Mouse (Mus musculus) hindbrain, embryonic 15.5 days (tissue): ENCODE data around the gene Patl2. TPM values are rescaled to one million over a fixed set of nuclear protein-coding genes. Genes with fewer than 3 reads are reported as not detected.

Source experiments
- ATAC-seq: fragments of 200-750 bp; cut with Nextera tagmentation; 2 replicates; pipeline ENCODE4 v1.8.0; 2017; ENCODE audit warnings: low read depth, moderate number of reproducible peaks, moderate TSS enrichment; ENCODE audit not compliant: low FRiP score
- H3K27ac ChIP-seq: fragments of 300-500 bp; sonication (generic); replicated peaks from 2 replicates; pipeline ENCODE4 v1.5.1; 2015; ENCODE audit warnings: mild to moderate bottlenecking, inconsistent platforms
- H3K27me3 ChIP-seq: fragments of 300-500 bp; sonication (generic); 2 replicates; pipeline ENCODE4 v1.6.1; 2015; ENCODE audit warnings: control low read depth, inconsistent platforms
- H3K36me3 ChIP-seq: fragments of 300-500 bp; sonication (generic); 2 replicates; pipeline ENCODE4 v1.6.1; 2015; ENCODE audit warnings: control low read depth, inconsistent platforms
- H3K4me1 ChIP-seq: fragments of 300-500 bp; sonication (generic); replicated peaks from 2 replicates; pipeline ENCODE4 v1.6.1; 2015; ENCODE audit warnings: control low read depth, inconsistent platforms
- H3K4me2 ChIP-seq: fragments of 300-500 bp; sonication (generic); 2 replicates; pipeline ENCODE4 v1.6.1; 2015; ENCODE audit warnings: moderate library complexity, mild to moderate bottlenecking, inconsistent platforms
- H3K4me3 ChIP-seq: fragments of 300-500 bp; sonication (generic); 2 replicates; pipeline ENCODE4 v1.5.1; 2015; ENCODE audit warnings: mild to moderate bottlenecking, inconsistent platforms
- H3K9ac ChIP-seq: fragments of 300-500 bp; sonication (generic); 2 replicates; pipeline ENCODE4 v1.6.1; 2015; ENCODE audit warnings: inconsistent platforms
- H3K9me3 ChIP-seq: fragments of 300-500 bp; sonication (generic); 2 replicates; pipeline ENCODE4 v1.6.1; 2016; ENCODE audit warnings: control low read depth, inconsistent platforms
- WGBS: fragments of 180-500 bp; shearing (Covaris S2); methylation state at CpG from one replicate; pipeline ENCODE4 v1.1.7; 2015; 5-methylcytosine and 5-hydroxymethylcytosine counted together
- polyA plus RNA-seq: library from polyadenylated mRNA; unstranded; fragments of >200 nt; fragmentation: Nextera tagmentation; extraction: Ambion mirVana; gene quantifications from 2 replicates; pipeline ENCODE4 v1.2.1, GENCODE M21; 2015

The Patl2 gene
- polyA plus RNA-seq, 1 experiment from 2014 or later = not detected

DNA sequence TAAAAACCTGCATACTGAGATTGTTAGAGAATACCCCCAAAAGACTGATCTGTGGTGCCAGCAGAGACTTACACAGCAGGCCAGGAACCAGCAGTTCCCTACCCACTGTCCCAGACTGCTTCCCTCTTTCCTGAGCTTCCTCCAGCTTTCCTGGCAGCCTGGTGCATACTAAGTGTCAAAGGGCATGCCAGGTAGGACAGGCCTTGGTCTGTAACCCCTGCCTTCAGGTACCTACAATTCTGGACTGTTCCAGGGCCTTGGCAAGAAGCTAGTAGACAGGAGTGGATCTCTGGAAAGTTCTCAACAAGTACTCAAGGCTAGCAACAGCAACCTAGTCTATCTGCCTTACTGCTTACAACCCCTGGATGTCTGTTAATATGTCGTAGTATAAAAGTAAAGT is 34.8 kb downstream of the Patl2 start:
- no peak for ATAC-seq
- H3K9ac ChIP-seq = no peak overlapping the region
- H3K4me1 ChIP-seq = 0 out of 2 replicates have a peak, but pooled peaks cover 13% of the 10 kb centered on the region
- 89% methylated on average over 1 of the region's 1 CpGs for WGBS
- H3K4me2 ChIP-seq = no peak overlapping the region
- no peak overlapping the region for H3K4me3 ChIP-seq
- no peaks in the 10 kb centered on the region for H3K27me3 ChIP-seq
- no peaks in the 10 kb centered on the region for H3K9me3 ChIP-seq
- no peaks in the 10 kb centered on the region for H3K36me3 ChIP-seq
- no peak overlapping the region for H3K27ac ChIP-seq

DNA sequence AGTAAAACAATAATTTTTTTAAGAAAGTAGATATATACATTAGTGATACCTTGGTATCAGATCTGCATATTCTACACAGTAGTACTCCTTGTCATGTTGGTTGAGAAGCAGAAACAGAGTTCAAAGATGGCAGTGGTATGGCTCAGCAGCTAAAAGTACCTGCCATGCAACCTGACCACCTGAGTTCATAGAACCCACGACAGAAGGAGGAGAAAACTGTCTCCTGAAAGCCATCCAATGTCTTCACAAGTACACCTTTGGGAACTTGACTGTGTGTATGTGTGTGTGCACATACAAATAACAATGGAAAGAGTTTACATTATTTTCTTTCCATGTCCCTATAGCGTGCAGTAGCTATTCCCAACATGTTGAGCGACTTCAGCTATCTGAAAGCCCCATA is 36.3 kb downstream of the Patl2 start:
- no peak overlapping the region for H3K4me2 ChIP-seq
- no peak overlapping the region for H3K27ac ChIP-seq
- WGBS = 90% methylated on average over 3 of the region's 3 CpGs
- no peak overlapping the region for H3K9ac ChIP-seq
- no peaks in the 10 kb centered on the region for H3K27me3 ChIP-seq
- no peak overlapping the region for H3K4me3 ChIP-seq
- H3K4me1 ChIP-seq = 0 out of 2 replicates have a peak, but pooled peaks cover 13% of the 10 kb centered on the region
- H3K36me3 ChIP-seq = no peaks in the 10 kb centered on the region
- no peaks in the 10 kb centered on the region for H3K9me3 ChIP-seq
- no peak for ATAC-seq

DNA sequence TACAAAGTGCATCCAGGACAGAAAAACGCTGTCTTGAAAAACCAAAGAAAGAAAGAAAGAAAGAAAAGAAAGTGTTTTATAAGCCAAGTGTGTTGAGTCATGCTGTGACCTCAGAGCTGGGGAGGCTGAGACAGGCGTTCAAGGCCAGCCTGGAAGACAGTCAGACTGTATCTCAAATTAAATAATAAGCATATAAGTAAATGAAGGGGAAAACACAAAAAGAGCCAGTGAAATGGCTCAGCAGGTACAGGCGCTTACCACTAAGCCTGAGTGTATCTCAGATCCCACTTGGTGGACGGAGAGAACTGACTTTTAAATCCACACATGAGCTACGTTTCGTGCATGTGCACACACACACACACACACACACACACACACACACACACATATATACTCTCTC is 36.7 kb downstream of the Patl2 start:
- WGBS = 89% methylated on average over 6 of the region's 6 CpGs

DNA sequence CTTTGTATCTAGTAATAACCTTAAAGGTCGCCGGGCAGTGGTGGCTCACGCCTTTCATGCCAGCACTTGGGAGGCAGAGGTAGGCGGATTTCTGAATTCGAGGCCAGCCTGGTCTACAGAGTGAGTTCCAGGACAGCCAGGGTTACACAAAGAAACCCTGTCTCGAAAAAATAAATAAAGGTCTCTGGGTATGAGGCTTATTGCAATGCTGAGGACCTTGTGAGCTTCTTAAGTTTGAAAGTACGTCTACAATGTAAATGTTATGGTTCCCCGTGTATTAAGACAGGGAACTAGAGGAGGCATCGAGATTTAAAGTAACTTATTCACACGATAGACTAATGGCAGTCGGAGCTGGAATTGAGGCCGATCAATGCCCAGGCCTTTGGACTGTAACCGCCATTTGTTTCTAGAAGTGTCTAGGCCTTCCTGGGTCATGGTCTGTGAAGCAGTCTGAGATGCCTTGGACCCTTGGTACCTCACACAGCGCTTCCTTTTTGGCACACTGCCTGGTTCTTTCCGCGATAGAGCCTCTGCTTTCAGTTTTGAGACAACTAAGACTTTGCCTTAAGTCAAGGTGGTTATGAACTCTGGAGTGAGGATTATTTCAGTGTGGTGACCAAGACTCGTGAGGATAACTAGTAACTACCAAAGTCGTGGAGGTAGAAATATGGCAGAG is 37.6 kb downstream of the Patl2 start:
- Histone ChIP-seq H3K4me2 (peak overlapping the region; percentile 91), H3K9me3 (no peaks in the 10 kb centered on the region), H3K27me3 (no peaks in the 10 kb centered on the region), H3K4me1 (0 out of 2 replicates have a peak, but pooled peaks cover 13% of the 10 kb centered on the region), H3K36me3 (no peaks in the 10 kb centered on the region), H3K9ac (peak overlapping the region; percentile 65), H3K4me3 (peak overlapping the region; percentile 57), H3K27ac (peak overlapping the region; percentile 55; the same call in 1 of the 2 replicates)
- WGBS = 33% methylated on average over 18 of the region's 18 CpGs
- no peak for ATAC-seq

More for the DNA sequence above, 36.7 kb downstream of the Patl2 start:
- Histone ChIP-seq H3K4me1 (0 out of 2 replicates have a peak, but pooled peaks cover 13% of the 10 kb centered on the region), H3K4me3 (no peak overlapping the region), H3K4me2 (peak overlapping the region; percentile 91; the same call in 1 of the 2 replicates), H3K9me3 (no peaks in the 10 kb centered on the region), H3K27me3 (no peaks in the 10 kb centered on the region), H3K9ac (no peak overlapping the region), H3K36me3 (no peaks in the 10 kb centered on the region), H3K27ac (no peak overlapping the region)
- no peak for ATAC-seq

DNA sequence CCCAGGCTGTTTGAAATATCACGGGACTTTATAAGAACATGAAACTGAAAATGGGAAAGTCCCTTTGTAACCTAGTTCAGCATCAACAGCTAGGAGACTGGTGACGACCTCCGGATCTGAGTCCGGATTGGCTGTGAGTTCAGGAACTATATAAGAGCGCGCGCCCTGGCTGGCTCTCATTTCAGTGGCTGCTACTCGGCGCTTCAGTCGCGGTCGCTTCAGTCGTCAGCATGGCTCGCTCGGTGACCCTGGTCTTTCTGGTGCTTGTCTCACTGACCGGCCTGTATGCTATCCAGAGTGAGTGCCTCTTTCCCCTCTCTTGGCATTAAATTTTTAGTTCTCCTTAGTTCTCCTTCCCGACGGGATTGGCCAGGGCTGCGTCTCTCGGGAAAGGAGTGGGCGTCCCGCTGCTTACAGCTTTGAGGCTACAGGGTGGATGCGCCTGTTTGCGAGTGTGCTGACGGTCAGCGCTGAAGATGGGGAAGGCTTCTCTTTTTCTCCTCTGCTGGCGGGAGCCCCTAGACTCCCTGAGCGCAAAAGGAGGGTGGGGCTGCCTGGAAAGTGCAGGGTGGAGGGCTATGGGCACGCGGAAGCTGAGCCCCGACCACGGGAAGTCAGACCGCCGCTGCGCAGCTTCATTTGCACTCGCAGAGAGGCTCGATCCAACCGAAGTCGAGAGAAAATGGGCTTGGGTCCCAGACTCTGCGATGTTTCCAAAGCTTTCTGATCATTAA is 38.3 kb downstream of the Patl2 start, which contains the start of gene B2m:
Gene B2m (plus strand): TSS at position 179 of the 734 bp plus-strand sequence.
- Histone ChIP-seq H3K27me3 (no peaks in the 10 kb centered on the region), H3K9me3 (no peaks in the 10 kb centered on the region), H3K4me1 (0 out of 2 replicates have a peak, but pooled peaks cover 13% of the 10 kb centered on the region), H3K4me3 (peak within 1 kb of the TSS; percentile 57), H3K4me2 (peak within 1 kb of the TSS; percentile 91), H3K27ac (peak within 1 kb of the TSS; percentile 55), H3K9ac (peak within 1 kb of the TSS; percentile 65), H3K36me3 (no peaks in the 10 kb centered on the region)
- ATAC-seq = peak; percentile 97
- under 1% methylated on average over 40 of the region's 40 CpGs for WGBS

DNA sequence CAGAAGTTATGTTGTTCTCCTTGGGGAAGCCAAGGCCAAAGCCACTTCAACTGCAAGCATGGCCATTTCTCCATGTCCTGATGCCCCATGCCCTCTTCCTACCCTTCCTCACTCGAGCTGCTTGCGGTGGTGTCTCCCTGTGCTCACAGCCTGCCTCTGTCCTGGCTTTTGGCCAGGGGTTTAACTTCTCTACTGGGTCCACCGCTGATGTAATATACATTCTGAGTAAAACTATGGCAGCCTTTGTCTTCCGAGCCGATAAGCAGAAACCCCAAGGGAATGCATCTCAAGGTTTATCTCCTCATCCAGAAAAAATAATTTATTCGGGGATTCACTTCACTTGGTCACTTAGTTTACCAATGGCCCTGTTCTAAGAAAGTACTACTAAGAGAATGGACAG is 39.3 kb downstream of the Patl2 start:
- Histone ChIP-seq H3K9ac (no peak overlapping the region), H3K36me3 (no peaks in the 10 kb centered on the region), H3K27me3 (no peaks in the 10 kb centered on the region), H3K4me1 (0 out of 2 replicates have a peak, but pooled peaks cover 13% of the 10 kb centered on the region), H3K4me2 (peak overlapping the region; percentile 91; the same call in 1 of the 2 replicates), H3K9me3 (no peaks in the 10 kb centered on the region), H3K27ac (0 out of 2 replicates have a peak overlapping the region, but pooled peaks have one; percentile 2), H3K4me3 (no peak overlapping the region)
- WGBS = 68% methylated on average over 6 of the region's 6 CpGs
- no peak for ATAC-seq

DNA sequence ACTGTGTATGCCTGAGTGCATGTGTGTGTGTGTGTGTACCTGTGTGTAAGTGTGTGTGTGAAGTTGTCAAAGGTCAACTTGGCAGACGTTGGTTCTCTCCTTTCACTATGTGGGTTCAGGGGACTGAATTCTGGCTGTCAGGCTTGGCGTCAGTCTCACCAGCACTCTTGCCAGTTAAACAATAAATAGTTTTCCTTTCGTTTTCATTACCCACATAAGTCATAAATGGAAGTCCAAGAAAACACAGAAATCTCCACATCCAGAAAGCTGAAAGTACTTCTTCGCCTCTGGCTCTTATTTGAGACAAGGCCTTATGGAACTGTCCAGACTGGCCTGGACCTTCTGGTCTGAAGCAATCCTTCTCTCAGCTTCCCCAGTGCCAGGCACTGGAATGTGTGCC is 40.2 kb downstream of the Patl2 start:
- Histone ChIP-seq H3K4me1 (0 out of 2 replicates have a peak, but pooled peaks cover 13% of the 10 kb centered on the region), H3K27ac (no peak overlapping the region), H3K9ac (no peak overlapping the region), H3K9me3 (no peaks in the 10 kb centered on the region), H3K27me3 (no peaks in the 10 kb centered on the region), H3K36me3 (no peaks in the 10 kb centered on the region), H3K4me3 (no peak overlapping the region), H3K4me2 (no peak overlapping the region)
- 72% methylated on average over 4 of the region's 4 CpGs for WGBS
- ATAC-seq = no peak

DNA sequence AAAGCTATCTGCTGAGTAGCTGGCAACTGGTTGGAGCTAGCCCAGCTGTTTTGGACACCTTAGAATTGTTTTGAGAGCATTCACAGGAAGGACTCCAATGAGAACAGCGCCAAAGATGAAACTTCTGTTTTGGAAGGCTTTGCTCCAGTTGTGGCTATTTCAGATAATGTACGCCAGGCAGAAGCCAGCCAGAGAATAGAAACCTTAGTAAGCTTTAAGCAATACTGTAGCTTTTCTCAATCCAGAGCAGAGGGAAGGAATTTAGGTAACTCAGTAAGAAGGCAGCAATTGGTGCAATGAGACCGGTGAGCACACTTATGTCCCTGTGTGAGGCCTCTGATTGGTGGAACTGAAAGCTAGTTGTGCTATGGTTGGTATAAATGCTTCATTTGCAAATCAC is 42.9 kb downstream of the Patl2 start:
- H3K36me3 ChIP-seq = no peaks in the 10 kb centered on the region
- no peak overlapping the region for H3K9ac ChIP-seq
- H3K27ac ChIP-seq = no peak overlapping the region
- 89% methylated on average over 3 of the region's 3 CpGs for WGBS
- no peak overlapping the region for H3K4me2 ChIP-seq
- no peaks in the 10 kb centered on the region for H3K27me3 ChIP-seq
- 0 out of 2 replicates have a peak, but pooled peaks cover 7% of the 10 kb centered on the region for H3K4me1 ChIP-seq
- no peaks in the 10 kb centered on the region for H3K9me3 ChIP-seq
- ATAC-seq = no peak
- no peak overlapping the region for H3K4me3 ChIP-seq

DNA sequence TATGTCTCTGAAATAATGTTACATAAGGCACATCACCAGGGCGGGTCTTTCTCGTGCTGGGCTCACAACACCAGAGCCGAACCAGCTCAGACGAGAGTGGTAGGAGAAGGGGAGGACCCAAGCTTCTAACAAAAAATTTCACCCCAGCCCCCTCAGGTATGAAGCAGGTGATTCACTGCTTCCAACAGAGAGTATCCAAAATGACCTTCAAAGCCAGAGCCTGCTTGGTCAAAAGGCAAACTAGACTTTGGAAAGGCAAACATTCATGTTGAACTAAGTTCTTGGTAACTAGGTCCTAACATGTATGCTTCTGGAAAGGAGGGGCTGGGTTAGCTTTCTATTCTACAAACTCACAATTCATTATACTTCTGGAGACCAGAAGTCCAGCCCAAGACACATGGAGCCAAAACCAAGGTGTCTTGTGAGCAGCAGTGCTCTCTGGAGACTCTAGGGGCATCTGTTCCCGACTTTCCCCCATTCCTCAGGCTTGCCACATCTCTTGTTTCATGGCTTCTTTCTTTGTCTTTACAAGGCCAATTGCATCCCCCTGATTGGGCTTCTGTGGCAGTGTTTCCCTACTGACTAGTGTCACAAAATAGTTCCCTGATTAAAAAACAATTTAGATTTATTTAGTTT is 44.5 kb downstream of the Patl2 start:
- no peak overlapping the region for H3K9ac ChIP-seq
- no peaks in the 10 kb centered on the region for H3K4me1 ChIP-seq
- no peaks in the 10 kb centered on the region for H3K27me3 ChIP-seq
- no peak overlapping the region for H3K27ac ChIP-seq
- no peaks in the 10 kb centered on the region for H3K9me3 ChIP-seq
- no peak overlapping the region for H3K4me3 ChIP-seq
- WGBS = 79% methylated on average over 5 of the region's 5 CpGs
- H3K4me2 ChIP-seq = no peak overlapping the region
- no peak for ATAC-seq
- H3K36me3 ChIP-seq = no peaks in the 10 kb centered on the region

DNA sequence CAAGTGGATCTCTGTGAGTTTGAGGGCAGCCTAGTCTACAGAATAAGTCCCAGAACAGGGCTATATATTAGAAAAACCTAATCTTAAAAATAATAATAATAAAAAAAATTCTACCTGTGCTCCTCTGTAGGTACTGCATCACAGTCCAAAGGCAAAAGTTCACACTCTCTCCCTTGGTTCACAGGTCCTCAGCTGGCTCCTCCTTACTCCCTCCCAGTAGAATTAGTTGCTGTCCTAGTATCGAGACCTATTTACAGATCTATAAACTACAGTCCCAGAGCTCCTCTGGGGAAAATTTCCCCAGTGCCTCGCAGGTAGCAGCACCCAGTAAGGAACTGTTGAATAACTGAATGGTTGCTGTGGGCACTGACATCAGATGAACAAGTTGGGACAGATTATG is 45.2 kb downstream of the Patl2 start:
- H3K36me3 ChIP-seq = no peaks in the 10 kb centered on the region
- no peak for ATAC-seq

DNA sequence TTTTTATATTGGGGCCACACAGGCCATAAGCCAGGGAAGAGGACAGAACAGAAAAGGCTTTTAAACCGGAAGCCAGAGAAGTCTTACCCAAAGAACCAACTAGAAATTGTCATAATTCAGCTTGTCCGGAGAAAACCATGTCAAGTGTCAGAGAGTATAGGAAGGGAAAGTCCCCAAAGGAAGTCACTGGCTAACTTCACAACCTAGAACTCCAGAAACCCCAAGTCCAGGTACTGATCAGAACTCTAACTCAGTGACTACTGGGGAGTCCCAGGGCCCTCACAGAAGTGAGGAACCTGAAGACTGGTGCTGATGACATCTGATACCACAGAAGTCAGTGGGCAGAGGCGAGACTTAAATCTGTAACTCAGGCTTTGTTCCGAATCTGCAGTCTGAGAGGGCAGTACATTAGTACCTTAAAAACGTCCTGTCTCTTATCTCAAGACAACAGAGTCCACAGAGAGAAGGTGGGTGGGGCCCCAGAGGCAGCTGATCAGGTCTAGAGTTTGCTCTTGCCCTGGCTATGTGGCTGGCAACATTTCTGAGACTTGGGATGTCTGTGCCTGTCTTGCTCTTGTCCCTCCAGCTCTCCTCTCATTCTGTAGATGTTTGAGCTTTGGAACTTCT is 48.0 kb downstream of the Patl2 start:
- H3K27ac ChIP-seq = no peak overlapping the region
- no peak overlapping the region for H3K9ac ChIP-seq
- H3K9me3 ChIP-seq = no peaks in the 10 kb centered on the region
- no peak overlapping the region for H3K4me3 ChIP-seq
- ATAC-seq = no peak
- H3K4me1 ChIP-seq = no peaks in the 10 kb centered on the region
- no peak overlapping the region for H3K4me2 ChIP-seq
- no peaks in the 10 kb centered on the region for H3K36me3 ChIP-seq
- 79% methylated on average over 5 of the region's 5 CpGs for WGBS
- H3K27me3 ChIP-seq = no peaks in the 10 kb centered on the region

More for the DNA sequence above, 45.2 kb downstream of the Patl2 start:
- 90% methylated on average over 2 of the region's 2 CpGs for WGBS
- H3K4me2 ChIP-seq = no peak overlapping the region
- no peak overlapping the region for H3K9ac ChIP-seq
- no peak overlapping the region for H3K4me3 ChIP-seq
- no peaks in the 10 kb centered on the region for H3K4me1 ChIP-seq
- H3K27me3 ChIP-seq = no peaks in the 10 kb centered on the region
- H3K27ac ChIP-seq = no peak overlapping the region
- H3K9me3 ChIP-seq = no peaks in the 10 kb centered on the region
